Mouse (Mus musculus) megakaryocyte-erythroid progenitor cell, adult 5-6 weeks (primary cell): ENCODE results near the gene Cyfip2. TPM values are rescaled to one million over a fixed set of nuclear protein-coding genes. Genes with fewer than 3 reads are reported as not detected.

Experiments
- ATAC-seq: replicated peaks from 2 replicates; pipeline ENCODE4 v1.8.0; 2016; ENCODE audit warnings: mild to moderate bottlenecking, inconsistent platforms; ENCODE audit not compliant: severe bottlenecking, poor library complexity, low FRiP score, low TSS enrichment
- total RNA-seq, 2 experiments: library from RNA; stranded (forward) in 1 of 2; stranded (reverse) in 1 of 2; fragments of 200-1000, 215-1000 nt in 1 of 2; fragments of >200 nt in 1 of 2; fragmentation: Nextera tagmentation in 1 of 2; gene quantifications; 2 replicates each; pipeline ENCODE4 v1.2.3; 2014 to 2017

The Cyfip2 gene
- 56.1 and 57.3 TPM in 2 replicates for total RNA-seq (2014; fragmentation: Nextera tagmentation)
- total RNA-seq (2017): 28.3 and 36.6 TPM in 2 replicates

- peak; percentile 29; the same call in 1 of the 2 replicates for ATAC-seq
These were observed at the start of gene Cyfip2 for GRCm38 (mm10) chr11:46312523-46313035. Cyfip2 (minus strand) TSS chr11:46312859.

- no peak for ATAC-seq
These were observed 48.5 kb upstream of the Cyfip2 start for GRCm38 (mm10) chr11:46360991-46361665.

DNA sequence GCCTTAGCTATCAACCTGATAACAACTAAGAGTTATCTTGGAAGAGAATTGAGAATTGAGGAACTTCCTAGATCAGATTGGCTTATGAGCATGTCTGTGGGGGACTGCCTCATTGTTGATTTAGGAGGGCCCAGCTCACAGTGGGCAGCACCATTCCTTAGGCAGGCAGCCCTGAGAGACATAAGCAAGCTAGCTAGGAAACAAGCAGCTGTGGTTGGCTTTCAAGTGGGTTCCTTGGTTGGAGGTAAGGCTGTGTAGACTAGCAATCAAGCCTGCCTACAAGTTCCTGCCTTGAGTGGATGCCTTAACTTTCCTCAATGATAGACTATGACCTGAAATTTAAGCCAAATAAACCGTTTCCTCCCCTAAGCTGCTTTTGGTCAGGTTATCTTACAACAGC lies 45.7 kb upstream of the Cyfip2 start:
- no peak for ATAC-seq

- no peak for ATAC-seq
These were observed 37.2 kb upstream of the Cyfip2 start for GRCm38 (mm10) chr11:46349681-46350410.

DNA sequence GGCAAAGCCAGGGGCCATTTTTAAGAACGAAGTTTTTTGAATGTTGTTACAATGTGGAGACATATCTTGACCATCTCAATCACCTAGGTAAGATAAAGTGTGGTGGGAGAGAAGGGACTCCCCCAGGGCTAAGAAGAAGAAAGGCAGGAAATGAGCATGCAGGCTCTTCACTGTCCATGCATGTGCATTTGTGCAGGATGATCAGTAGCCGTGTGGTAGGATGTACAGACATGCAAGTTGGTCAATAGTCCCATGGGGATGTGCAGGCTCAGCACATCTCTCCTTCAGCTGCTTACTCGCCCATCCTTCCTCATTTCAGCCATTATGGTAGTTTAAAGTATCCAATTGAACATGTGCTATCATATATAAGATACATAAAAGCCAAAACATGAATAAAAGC lies 35.8 kb upstream of the Cyfip2 start:
- ATAC-seq: no peak

DNA sequence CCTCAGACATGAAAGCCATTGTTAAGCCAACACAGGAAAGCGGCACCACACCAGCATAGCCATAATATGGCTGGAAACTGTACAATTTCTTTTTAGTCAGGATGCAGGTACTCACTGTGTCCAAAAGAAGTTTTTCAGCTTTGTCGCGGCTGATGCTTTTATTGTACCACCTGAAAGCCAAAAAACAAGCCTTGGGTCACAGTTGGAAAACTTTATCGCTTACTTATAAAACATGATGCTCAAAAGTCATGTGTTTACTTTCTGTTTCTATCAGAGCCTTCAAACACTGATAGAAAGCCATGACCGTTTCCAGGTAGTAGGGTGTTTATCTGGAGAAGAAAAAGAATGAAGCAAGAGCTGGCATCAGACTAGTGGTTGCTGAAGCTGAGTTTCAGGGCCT lies 35.1 kb upstream of the Cyfip2 start:
- no peak for ATAC-seq

- ATAC-seq: peak; percentile 52
These were observed 31.4 kb upstream of the Cyfip2 start for GRCm38 (mm10) chr11:46343886-46344546.

DNA sequence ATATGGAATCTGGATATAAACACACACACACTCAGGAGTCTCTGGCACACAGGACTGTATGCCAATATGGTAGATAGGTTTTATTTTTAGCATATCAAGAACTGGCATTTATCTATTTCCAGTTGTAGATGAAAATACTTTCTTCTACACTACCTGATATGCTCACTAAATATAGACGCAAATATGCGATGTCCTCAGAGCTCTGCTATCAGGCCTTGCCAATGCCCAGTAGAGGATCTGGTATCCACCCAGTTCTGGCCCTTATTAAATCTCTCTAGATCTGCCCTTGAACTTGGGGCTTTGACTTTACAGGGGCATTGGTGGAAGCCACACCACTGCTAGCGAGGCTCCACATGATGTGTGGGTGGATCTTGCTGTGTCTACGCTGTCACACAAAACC lies 29.3 kb upstream of the Cyfip2 start:
- no peak for ATAC-seq

GRCm38 (mm10) chr11:46336020-46336419 lies 23.4 kb upstream of the Cyfip2 start:
- no peak for ATAC-seq

GRCm38 (mm10) chr11:46332217-46332616 lies 19.6 kb upstream of the Cyfip2 start:
- ATAC-seq: no peak

GRCm38 (mm10) chr11:46326271-46327015 lies 13.8 kb upstream of the Cyfip2 start:
- ATAC-seq: 0 out of 2 replicates have a peak, but pooled peaks have one; percentile 46

GRCm38 (mm10) chr11:46321559-46321958 lies 8.9 kb upstream of the Cyfip2 start:
- no peak for ATAC-seq

DNA sequence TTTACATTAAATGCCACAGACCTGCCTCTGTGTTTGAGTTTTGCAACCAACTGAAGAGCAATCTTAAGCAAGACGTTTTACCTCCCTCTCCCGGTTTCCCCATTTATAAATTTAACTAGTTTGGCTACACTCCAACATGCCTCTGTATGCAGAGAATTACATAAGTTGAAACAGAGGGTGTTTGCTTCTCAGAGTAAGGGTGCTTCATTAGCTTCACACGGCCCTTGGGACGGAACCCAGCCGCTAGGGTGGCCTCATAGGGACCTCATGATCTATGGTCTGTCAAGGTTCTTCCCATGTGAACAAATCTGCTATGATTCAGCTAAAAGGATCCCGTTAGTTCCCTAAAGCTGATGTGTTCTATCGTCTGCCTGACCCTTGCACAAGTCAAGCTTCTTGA lies 1.9 kb upstream of the Cyfip2 start:
- no peak for ATAC-seq

DNA sequence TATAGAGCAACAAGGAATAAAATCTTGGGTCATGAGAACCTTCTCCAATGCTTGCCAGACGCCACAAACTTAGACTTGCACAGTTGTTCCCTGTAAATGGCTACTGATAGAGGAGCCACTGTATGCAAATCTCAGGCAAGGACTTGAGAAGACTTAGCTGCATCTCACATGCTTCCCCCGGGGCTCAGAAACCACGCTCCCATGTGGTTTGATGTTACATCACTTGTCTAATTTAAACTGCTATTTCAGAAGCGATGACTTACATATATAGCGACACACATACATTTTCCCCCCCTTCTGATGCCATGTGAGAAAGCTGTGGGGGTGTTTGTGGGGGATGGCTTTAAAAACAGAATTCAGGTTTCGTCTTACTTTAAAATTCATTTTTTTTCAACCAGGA lies 1.2 kb upstream of the Cyfip2 start:
- ATAC-seq: no peak

GRCm38 (mm10) chr11:46311703-46312522 lies 746 bp downstream of the Cyfip2 start:
- peak; percentile 55 for ATAC-seq

GRCm38 (mm10) chr11:46311181-46311702 lies 1.4 kb downstream of the Cyfip2 start:
- peak; percentile 51 for ATAC-seq

DNA sequence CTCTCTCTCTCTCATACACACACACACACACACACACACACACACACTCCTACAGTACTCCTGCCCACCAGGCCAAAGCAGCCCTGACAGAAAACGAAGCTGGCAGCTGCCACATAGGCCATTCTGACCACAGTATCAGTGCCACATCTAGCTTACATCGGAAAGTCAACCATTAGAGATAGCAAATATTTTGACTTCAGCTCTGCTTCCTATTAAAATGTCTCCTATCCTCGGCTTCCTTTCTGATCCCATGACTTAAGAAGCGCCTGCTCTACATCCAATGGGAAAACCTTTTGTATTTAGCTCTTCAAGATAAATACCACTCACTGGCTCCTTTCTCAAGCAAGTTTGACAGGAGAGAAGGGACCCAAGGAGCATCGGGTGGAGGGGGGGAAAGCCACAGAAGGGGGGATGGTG lies 2.0 kb downstream of the Cyfip2 start:
- ATAC-seq: no peak

GRCm38 (mm10) chr11:46309808-46310555 lies 2.7 kb downstream of the Cyfip2 start:
- ATAC-seq: 0 out of 2 replicates have a peak, but pooled peaks have one; percentile 6
